Mouse (Mus musculus): ENCODE data around the gene Abcg8.

The Abcg8 gene

GRCm38 (mm10) chr17:84675951-84676366, at the start of gene Abcg8:
TSS of gene Abcg8 (plus strand) at chr17:84676302.
- DNase-seq (ENCODE audit: low spot score), result peak; percentile 25

GRCm38 (mm10) chr17:84626857-84627305, 49.2 kb upstream of the Abcg8 start:
- DNase-seq (ENCODE audit: low spot score), result peak; percentile 26

GRCm38 (mm10) chr17:84627721-84628120, 48.4 kb upstream of the Abcg8 start:
- no peak for DNase-seq (ENCODE audit: low spot score)

DNA sequence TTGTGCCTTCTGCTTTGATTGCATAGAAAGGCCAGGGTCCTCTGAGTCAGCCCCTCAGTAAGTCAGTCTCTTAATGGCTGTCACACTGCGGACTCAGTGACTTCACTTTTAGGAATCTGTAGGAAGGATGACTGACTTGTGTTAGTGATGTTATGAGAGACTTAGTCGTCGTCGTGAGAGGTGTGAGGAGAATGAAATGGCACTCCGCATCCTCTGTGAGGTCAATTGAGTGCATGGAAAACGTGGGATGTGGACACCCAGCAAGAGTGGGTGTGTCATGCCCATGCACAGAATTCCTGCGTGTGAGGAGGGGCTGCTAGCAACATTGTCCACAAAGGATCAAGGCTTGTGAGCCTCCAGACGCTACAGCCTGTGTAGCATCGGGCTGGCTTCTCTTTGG, 47.5 kb upstream of the Abcg8 start:
- DNase-seq (ENCODE audit: low spot score), result no peak

GRCm38 (mm10) chr17:84631836-84632235, 44.3 kb upstream of the Abcg8 start:
- DNase-seq (ENCODE audit: low spot score), result no peak

DNA sequence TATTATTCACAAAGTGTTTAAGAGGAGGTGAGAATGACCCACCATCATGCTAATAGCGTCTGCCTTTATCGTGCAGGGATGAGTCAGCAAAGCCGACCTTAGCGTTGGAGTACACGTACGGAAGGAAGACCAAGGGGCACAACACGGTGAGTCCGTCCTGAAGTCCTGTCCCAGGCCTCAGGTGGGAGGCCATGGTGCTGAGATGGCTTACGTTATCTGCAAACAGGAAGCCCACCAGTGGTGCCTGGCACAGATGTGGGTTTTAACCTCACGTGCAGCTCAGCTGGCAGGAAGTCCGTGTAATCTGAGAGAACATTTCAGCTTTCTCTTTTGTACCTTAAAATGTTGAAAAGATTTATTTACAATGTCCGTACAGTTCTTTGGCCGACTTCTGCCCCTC, 42.7 kb upstream of the Abcg8 start:
- no peak for DNase-seq (ENCODE audit: low spot score)

DNA sequence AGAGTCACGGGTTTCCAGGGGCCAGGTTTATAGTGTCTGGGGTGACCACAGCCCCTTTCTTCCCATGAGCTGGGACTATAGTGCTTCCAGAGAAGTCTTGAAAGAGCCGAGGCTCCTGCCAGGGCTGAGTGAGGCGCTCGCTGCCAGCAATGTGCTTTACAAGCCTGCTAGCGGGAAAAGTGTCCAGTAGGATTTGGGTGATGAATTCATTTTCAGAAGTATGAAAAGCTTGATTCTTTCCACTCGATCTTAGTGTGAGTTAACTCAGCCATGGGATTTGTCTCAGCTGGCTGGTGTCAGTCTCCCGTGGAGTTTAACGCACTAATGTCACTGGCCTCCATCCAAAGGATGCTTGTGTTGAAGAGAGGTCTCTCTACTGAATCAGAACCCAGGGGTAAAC, 39.8 kb upstream of the Abcg8 start:
- DNase-seq (ENCODE audit: low spot score), result no peak

DNA sequence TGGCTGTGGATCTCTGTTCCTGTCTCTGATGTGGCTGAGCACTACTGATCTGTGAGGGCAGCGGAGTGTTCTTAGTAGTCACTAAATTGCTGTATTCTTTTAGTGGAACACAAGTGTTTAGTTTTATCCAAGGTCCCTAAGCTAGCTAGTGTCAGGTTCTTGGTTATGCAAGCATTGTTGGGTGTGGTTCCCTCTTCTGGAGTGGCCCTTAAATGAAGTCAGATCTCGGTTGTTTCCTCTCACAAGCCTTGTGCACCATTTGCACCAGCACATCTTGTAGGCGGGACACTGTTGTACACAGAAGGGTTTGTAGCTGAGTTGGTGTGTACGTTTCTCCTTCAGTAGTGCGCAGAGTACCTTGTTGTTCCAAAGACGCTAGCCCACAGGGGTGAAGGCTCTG, 38.1 kb upstream of the Abcg8 start:
- DNase-seq (ENCODE audit: low spot score), result no peak

DNA sequence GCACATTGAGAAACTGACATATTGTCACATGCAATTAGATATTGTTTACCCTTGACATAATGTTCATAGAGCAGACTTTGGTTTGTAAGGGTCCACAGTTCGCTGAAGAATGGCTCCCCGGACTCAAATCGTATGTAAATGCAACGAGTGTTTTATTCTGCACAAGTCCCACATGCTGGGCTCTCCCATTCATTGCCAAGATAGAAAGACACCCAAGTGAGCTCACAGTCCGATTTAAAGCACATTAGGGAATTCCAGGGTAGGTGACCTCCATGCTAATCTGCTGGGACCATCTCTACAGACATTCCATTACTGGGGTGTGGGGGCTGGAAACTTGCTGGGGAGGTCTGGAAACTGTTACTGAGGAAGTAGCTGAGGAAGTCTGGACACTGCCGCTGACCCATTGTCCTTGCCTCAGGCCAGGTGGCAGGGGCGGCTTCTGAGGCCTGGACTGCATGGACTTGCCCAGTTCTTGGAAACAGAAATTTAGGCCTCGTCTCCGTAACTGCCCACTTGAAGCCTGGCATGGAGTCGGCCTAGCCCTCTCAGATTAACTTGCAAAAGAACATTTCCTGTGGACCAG, 36.2 kb upstream of the Abcg8 start:
- no peak for DNase-seq (ENCODE audit: low spot score)

DNA sequence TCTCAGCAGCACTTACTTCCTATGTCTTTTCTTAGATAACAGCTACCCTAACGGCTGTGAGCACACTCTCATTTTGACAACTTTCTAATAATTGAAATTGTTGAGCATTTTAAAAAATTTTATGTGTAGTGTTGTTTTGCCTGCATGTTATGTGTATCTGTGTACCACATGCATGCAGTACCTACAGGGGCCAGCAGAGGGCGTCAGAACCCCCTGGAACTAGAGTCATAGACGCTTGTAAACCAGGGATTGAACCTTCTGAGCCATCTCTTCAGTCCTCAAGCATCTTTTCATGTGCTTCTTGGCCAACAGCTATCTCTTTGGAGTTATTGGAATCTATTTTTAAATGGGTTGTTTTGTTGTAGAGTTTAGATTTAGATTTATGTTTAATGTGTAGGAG, 34.2 kb upstream of the Abcg8 start:
- DNase-seq (ENCODE audit: low spot score), result peak; percentile 34

- no peak for DNase-seq (ENCODE audit: low spot score)
These were observed 33.8 kb upstream of the Abcg8 start for GRCm38 (mm10) chr17:84642324-84642723.

DNA sequence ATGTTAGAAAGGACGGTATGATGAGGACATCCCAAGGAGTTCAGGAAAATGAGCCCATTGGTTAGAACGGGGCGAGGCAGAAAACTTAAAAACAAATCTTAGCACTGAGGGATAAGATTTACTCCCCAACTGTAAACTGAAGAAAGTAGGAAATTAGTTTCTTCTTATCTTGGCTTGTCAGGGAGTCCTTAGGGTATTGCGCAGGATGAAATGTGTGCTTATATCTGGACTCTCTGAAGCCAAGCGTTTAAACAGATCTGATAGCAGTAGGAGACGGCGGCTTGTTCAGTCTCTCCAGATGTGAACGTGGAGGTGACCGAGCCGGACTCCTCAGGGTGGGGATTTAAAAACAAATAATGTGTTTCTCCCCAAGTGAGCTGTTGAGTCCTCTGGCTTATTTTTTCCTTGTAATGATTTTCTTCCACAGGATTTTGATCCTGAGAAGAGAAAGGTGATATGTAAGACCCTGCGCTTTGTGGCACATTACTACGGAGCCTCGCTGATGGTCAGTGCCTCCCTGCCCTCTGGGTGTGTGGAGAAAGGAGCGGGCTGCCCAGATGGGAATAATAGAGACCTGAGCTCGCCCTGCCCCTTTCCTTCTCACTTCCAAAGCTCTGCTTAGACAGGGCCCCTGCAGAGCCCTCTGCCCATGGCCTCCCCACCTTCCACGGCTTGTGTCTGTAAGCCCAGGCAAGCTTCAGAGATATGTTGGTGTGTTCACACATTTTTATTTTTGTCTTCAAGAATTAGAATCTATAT, 31.6 kb upstream of the Abcg8 start:
- DNase-seq (ENCODE audit: low spot score), result no peak

- DNase-seq (ENCODE audit: low spot score), result no peak
These were observed 31.0 kb upstream of the Abcg8 start for GRCm38 (mm10) chr17:84645119-84645518.

DNA sequence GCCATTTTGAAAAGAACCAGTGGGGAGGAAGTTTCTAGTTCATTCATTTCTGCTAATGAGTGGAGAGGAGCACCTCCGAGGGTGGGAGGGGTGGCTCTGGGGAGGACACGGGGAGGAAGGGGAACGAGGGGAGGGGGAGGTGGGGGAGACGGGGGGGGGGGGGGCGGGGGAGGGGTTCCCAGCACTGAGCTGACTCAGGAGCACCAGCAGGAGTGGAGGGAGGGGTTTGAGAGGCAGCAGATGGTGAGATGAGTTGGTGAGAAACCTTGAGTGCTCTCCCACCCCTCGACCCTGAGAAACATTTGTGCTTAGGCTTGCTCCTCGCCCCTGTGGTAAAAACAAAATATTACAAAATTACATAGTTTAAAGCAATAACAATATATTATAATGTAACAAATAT, 30.2 kb upstream of the Abcg8 start:
- DNase-seq (ENCODE audit: low spot score), result no peak

DNA sequence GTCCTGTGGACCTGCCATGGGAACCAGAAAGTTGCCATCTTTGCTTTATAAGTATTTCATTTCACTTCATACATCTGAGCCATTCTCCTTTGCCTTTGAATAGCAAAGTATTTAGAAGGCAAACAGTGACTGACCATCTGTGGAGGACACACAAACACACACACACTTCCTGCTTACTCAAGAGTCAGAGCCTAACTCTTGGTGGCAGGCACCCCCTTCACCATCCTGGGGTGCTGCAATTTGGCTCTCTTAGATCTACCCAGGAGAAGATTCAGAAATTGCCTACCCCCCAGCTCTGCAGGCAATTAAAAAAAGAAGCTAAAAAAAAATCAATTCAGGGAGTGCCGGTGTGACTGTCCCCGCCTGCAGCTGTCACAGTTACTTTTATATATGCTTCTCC, 29.6 kb upstream of the Abcg8 start:
- no peak for DNase-seq (ENCODE audit: low spot score)

DNA sequence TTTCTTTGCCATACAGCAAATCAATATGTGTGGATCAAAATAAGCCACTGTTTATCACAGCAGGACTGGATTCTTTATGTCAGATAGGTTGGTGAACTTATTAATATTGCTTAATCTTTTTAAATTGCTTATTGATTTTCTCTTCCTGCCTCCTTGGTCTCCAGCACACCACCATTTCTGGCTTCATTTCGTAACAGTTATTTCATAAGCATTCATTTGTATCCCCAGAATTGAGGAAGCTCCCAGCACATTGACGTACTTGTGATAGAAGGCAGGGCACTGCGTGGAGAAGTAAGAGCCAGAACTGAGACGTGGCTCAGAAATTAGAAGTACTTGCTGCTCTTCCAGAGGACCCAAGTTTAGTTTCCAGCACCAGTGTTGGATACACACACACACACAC, 28.5 kb upstream of the Abcg8 start:
- DNase-seq (ENCODE audit: low spot score), result no peak

GRCm38 (mm10) chr17:84650302-84651017, 25.6 kb upstream of the Abcg8 start:
- no peak for DNase-seq (ENCODE audit: low spot score)

DNA sequence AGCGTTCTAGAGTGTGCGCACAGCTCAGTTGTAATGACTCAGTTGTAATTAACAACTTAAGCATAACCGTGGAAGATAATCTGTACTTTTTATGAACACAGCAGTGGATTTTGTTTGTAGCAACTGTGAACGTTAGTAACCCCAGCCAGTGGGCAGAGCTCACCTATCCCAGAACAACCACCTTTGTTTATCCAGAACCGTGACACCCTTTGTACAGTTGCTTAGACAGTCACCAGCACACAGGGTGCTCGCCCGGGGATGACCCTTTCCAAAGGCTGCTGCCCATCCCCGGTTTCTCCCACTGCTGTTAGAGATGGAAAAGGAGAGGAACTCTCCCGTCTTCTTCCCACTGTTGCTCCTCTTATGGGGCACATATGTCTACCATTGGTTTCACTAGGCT, 22.6 kb upstream of the Abcg8 start:
- no peak for DNase-seq (ENCODE audit: low spot score)

DNA sequence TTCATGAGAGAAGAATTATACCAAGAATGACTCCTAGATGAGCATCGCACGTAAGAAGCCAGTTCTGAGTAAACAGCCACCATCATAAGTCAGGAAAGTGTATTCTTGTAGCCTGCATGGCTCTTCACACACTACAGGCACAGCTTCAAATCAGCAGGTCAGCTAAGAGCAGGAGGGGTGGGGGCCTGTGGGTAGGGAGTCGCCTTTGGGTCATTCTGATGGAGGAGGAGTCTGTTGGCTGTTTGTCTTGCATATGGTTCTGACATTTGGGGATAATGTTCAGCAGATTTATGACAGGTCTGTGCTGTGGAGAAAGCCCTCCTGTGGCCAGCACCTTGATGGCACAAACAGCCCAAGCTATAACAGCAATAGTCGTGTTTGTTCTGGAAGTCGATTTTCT, 19.9 kb upstream of the Abcg8 start:
- DNase-seq (ENCODE audit: low spot score), result no peak

DNA sequence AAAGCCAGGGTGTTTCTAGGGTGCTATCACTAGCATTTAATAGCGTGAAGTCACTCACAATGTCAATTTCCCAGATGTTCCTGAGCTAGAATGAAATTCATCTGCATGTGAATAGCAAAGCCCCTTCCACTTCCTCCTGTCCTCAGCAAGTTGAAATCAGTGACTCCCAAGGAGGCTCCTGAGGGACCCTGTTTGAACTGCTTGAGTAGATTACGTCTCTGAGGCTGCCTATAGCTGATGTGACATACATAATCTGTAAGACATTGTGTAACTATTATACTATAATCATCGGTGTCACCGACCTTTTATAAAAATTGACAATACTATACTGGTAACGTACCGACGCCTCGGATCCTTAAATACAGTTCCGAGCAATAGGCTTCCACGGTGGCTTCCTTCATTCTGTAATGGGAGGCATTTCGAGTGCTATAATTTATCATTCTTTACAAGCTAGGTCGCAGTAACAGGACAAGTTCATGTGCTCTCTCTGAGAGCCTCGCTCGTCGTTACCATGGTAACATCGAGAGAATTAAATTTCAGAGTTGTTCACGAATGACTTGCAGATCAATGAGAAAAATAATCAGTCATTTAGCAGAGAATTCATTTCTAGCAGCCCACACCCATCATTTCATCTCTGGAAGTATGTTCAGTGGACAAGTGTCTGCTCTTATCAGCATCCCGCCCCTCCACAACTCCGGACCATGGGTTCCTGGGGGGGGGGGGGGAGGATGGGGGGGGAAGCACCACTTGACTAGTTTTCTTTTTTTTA, 19.3 kb upstream of the Abcg8 start:
- no peak for DNase-seq (ENCODE audit: low spot score)

DNA sequence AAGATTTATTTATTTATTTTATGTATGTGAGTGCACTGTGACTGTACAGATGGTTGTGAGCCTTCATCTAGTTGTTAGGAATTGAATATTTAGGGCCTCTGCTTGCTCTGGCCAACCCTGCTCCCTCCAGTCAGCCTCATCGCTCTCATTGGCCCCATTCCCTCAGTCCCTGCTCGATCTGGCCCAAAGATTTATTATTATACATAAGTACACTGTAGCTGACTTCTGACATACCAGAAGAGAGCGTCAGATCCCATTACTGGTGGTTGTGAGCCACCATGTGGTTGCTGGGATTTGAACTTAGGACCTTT, 18.7 kb upstream of the Abcg8 start:
- DNase-seq (ENCODE audit: low spot score), result no peak

DNA sequence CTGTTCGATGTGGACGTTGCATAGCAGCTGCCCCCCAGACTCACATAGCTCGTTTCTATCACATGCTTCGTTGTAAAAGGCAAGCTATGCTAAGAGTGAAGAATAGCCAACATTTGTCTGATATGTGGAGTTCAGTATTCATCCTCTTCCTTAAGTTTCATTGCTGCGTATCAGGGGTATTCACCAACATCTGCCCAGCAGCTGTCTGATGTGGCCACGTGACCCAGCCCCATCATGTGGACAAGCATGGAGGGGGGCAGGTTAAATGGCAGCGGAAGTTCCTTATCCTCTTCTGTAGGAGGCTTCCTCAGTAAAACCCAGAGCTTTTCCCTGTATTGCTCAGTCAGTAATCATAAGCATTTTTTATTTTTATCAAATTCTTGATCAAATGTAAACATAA, 18.3 kb upstream of the Abcg8 start:
- DNase-seq (ENCODE audit: low spot score), result no peak

- no peak for DNase-seq (ENCODE audit: low spot score)
These were observed 17.9 kb upstream of the Abcg8 start for GRCm38 (mm10) chr17:84658195-84658594.
